Mouse (Mus musculus) megakaryocyte, embryonic 14.5 days (primary cell): ENCODE measurements at regions not wholly inside any gene's neighbourhood (a gene's known extent, or its start where the extent isn't known, plus 50 kb on each side); places are given as distances from the start of the nearest gene placed in this dataset.

Experiments used
- FLI1 ChIP-seq: IDR thresholded peaks from 2 replicates; pipeline ENCODE4 v1.6.1; 2012; ENCODE audit warnings: low read length, inconsistent platforms, mixed read lengths
- GATA1 ChIP-seq: IDR thresholded peaks from 3 replicates; pipeline ENCODE4 v1.6.1; 2012; ENCODE audit warnings: mixed read lengths, low read length, inconsistent platforms, borderline replicate concordance

GRCm38 (mm10) chr4:153632056-153632455 lies 149.4 kb upstream of the Ajap1 start:
- TF ChIP-seq GATA1 = no peak
- TF ChIP-seq FLI1 = no peak
